Comparison of ENCODE assay signal across 9 mouse cellular contexts in genomic region chr2:5090385-5090784, GRCm38 (mm10). TPM values are rescaled to one million over a fixed set of nuclear protein-coding genes. Genes with fewer than 3 reads are reported as not detected.
DNase-seq lines count a peak whose midpoint lies in the region; ATAC-seq and TF ChIP-seq lines count a peak whose summit lies in the region.
"Not testable (repeated sequence)": the region's sequence is repeated elsewhere in the genome, so short reads cannot be mapped to it uniquely, and the experiment has no call there.
"Had no signal": no experiment of that assay in that cellular context is flagged by ENCODE, and none has a peak within 500 bp of the region (broad histone marks: within the 10 kb centered on the region; RNA-seq: fewer than 3 reads in every experiment).

No protein-coding gene starts in this region.

- not testable (repeated sequence) for H3K27me3 ChIP-seq in kidney, postnatal 0 days (ENCODE audit: insufficient read depth, low read length); liver, embryonic 14.5 days (ENCODE audit: control insufficient read depth, insufficient read depth, low read length); midbrain, postnatal 0 days (ENCODE audit: insufficient read depth, low read length); splenic B cell, adult 2 months (ENCODE audit: control insufficient read depth, insufficient read depth, low read length, poor library complexity, severe bottlenecking)

- not testable (repeated sequence) for H3K36me3 ChIP-seq in kidney, postnatal 0 days (ENCODE audit: insufficient read depth, low read length); liver, embryonic 14.5 days (replicated peaks; ENCODE audit: control insufficient read depth, insufficient read depth, low read depth); midbrain, postnatal 0 days (ENCODE audit: insufficient read depth, low read length); splenic B cell, adult 2 months (ENCODE audit: control insufficient read depth, insufficient read depth, low read length, poor library complexity, severe bottlenecking)

- TF ChIP-seq EP300 in liver, embryonic 14.5 days (IDR thresholded peaks at IDR 0.05; ENCODE audit: low read depth): not testable (repeated sequence)

- not testable (repeated sequence) for H3K4me1 ChIP-seq in kidney, postnatal 0 days (replicated peaks; ENCODE audit: insufficient read depth, low read length); liver, embryonic 14.5 days (replicated peaks; ENCODE audit: control insufficient read depth in 2 of 2, insufficient read depth in 2 of 2, low read length in 1 of 2); midbrain, postnatal 0 days (ENCODE audit: insufficient read depth, low read length)

- H3K27ac ChIP-seq in kidney, postnatal 0 days; liver, embryonic 14.5 days; midbrain, postnatal 0 days (ENCODE audit: low read depth, low read length): not testable (repeated sequence)

- peak; percentile 44 for DNase-seq in adrenal gland, postnatal 14 days
- DNase-seq in heart, postnatal 4 days: peak; percentile 37
- DNase-seq in kidney, postnatal 0 days (ENCODE audit: low spot score): peak; percentile 67
- not testable (repeated sequence) for DNase-seq in liver, embryonic 14.5 days (ENCODE audit: low read depth in 3 of 3, low spot score in 3 of 3)
- peak; percentile 79 for DNase-seq in midbrain, postnatal 0 days (ENCODE audit: low spot score)
- peak; percentile 53 for DNase-seq in splenic B cell, adult 2 months (ENCODE audit: low read depth, low spot score)

- H3K4me3 ChIP-seq in kidney, postnatal 0 days (replicated peaks; ENCODE audit: low read depth, low read length); liver, embryonic 14.5 days (ENCODE audit: insufficient read depth in 1 of 2, low read depth in 2 of 2, low read length in 2 of 2); midbrain, postnatal 0 days (ENCODE audit: low read depth, low read length): not testable (repeated sequence)

- H3K4me2 ChIP-seq in kidney, postnatal 0 days (ENCODE audit: low read length); liver, embryonic 14.5 days (ENCODE audit: low read depth); midbrain, postnatal 0 days (ENCODE audit: low read depth, low read length, poor library complexity, severe bottlenecking): not testable (repeated sequence)

- ATAC-seq in CD4-positive, CD25-positive, alpha-beta regulatory T cell, adult 4 months: peak; percentile 68
- ATAC-seq in erythroid progenitor cell, adult 5-6 weeks (replicated peaks; ENCODE audit: low FRiP score, poor library complexity, severe bottlenecking): peak; percentile 62; the same call in 1 of the 2 replicates
- not testable (repeated sequence) for ATAC-seq in kidney, postnatal 0 days (replicated peaks; ENCODE audit: low FRiP score, low read depth); liver, embryonic 14.5 days (ENCODE audit: insufficient read depth); midbrain, postnatal 0 days (ENCODE audit: low FRiP score)

- H3K9ac ChIP-seq in kidney, postnatal 0 days (ENCODE audit: low read depth, low read length); liver, embryonic 14.5 days (replicated peaks); midbrain, postnatal 0 days (replicated peaks; ENCODE audit: low read length, poor library complexity, severe bottlenecking): not testable (repeated sequence)

- WGBS in kidney, postnatal 0 days: 73% methylated on average over 4 of the region's 4 CpGs
- WGBS in liver, embryonic 14.5 days (ENCODE audit: insufficient replicate concordance): 57% methylated on average over 3 of the region's 4 CpGs
- WGBS in midbrain, postnatal 0 days: 80% methylated on average over 4 of the region's 4 CpGs

- peak; percentile 70 for TF ChIP-seq CTCF in kidney, postnatal 0 days (IDR thresholded peaks at IDR 0.05; ENCODE audit: low read depth)
- TF ChIP-seq CTCF in liver, embryonic 14.5 days (IDR thresholded peaks at IDR 0.05; ENCODE audit: low read depth): peak; percentile 47
- TF ChIP-seq CTCF in midbrain, postnatal 0 days (IDR thresholded peaks at IDR 0.05): peak; percentile 82

- not testable (repeated sequence) for H3K9me3 ChIP-seq in kidney, postnatal 0 days (replicated peaks; ENCODE audit: low read length); liver, embryonic 14.5 days (ENCODE audit: control insufficient read depth, low read length); midbrain, postnatal 0 days (ENCODE audit: low read length)

RNA-seq across cellular contexts. Expression of gene Optn, which starts 26.5 kb away (rescaled TPM):
- polyA plus RNA-seq in CD4-positive, CD25-positive, alpha-beta regulatory T cell, adult 4 months (2017; shearing (Covaris generic)): 1 to 10 TPM; 1.0 to 1.5 TPM
- 77.7 and 81.5 TPM in 2 replicates for total RNA-seq in adrenal gland, postnatal 14 days (2021)
- 112 and 113 TPM in 2 replicates for total RNA-seq in erythroid progenitor cell, adult 5-6 weeks (2015; ENCODE audit: low replicate concordance)
- total RNA-seq in erythroid progenitor cell, adult 5-6 weeks (2017; ENCODE audit: low replicate concordance): 325 and 377 TPM in 2 replicates
- 10 to 100 TPM; 38.5 to 39.8 TPM for total RNA-seq in heart, postnatal 4 days (2021)
- 23.5 and 23.8 TPM in 2 replicates for polyA plus RNA-seq in kidney, postnatal 0 days (2015; fragmentation: Nextera tagmentation; extraction: Ambion mirVana)
- 3.5 and 6.4 TPM in 2 replicates for polyA plus RNA-seq in liver, embryonic 14.5 days (2012; rRNA removed)
- 15.3 and 15.6 TPM in 2 replicates for polyA plus RNA-seq in liver, embryonic 14.5 days (2014; fragmentation: Nextera tagmentation; extraction: Ambion mirVana)
- total RNA-seq in midbrain, postnatal 0 days (2014; rRNA removed): 25.2 and 35.0 TPM in 2 replicates
- 28.5 and 28.7 TPM in 2 replicates for polyA plus RNA-seq in midbrain, postnatal 0 days (2015; fragmentation: Nextera tagmentation; extraction: Ambion mirVana)

RNA-seq across cellular contexts. Expression of gene Ccdc3, which starts 47.2 kb away (rescaled TPM):
- not detected for polyA plus RNA-seq in CD4-positive, CD25-positive, alpha-beta regulatory T cell, adult 4 months (2017; shearing (Covaris generic))
- total RNA-seq in adrenal gland, postnatal 14 days (2021): 20.6 and 23.0 TPM in 2 replicates
- not detected in 2 replicates for total RNA-seq in erythroid progenitor cell, adult 5-6 weeks (2015; ENCODE audit: low replicate concordance)
- not detected in 2 replicates for total RNA-seq in erythroid progenitor cell, adult 5-6 weeks (2017; ENCODE audit: low replicate concordance)
- 1 to 10 TPM; 7.4 TPM for total RNA-seq in heart, postnatal 4 days (2021)
- 12.1 and 12.4 TPM in 2 replicates for polyA plus RNA-seq in kidney, postnatal 0 days (2015; fragmentation: Nextera tagmentation; extraction: Ambion mirVana)
- 2.2 and 2.7 TPM in 2 replicates for polyA plus RNA-seq in liver, embryonic 14.5 days (2012; rRNA removed)
- 2.7 and 3.0 TPM in 2 replicates for polyA plus RNA-seq in liver, embryonic 14.5 days (2014; fragmentation: Nextera tagmentation; extraction: Ambion mirVana)
- total RNA-seq in midbrain, postnatal 0 days (2014; rRNA removed): 11.4 and 11.9 TPM in 2 replicates
- 6.3 and 6.5 TPM in 2 replicates for polyA plus RNA-seq in midbrain, postnatal 0 days (2015; fragmentation: Nextera tagmentation; extraction: Ambion mirVana)
- total RNA-seq: monocyte, adult 5-6 weeks had no signal

Comparison
In these comparisons a context has a peak if more than half of its experiments do, and no peak if none do; other contexts are left out.
1. RNA of gene Ccdc3, which starts 47.2 kb away (total RNA-seq): 20.6 to 23.0 TPM in adrenal gland, postnatal 14 days, 11.4 to 11.9 TPM in midbrain, postnatal 0 days and 7.4 TPM in heart, postnatal 4 days; not detected in erythroid progenitor cell, adult 5-6 weeks; every median in the first group is over 4 times any median in the second.
2. Peak in every context shown above with its lines, with median percentiles within 50 percentile points of each other: CTCF ChIP-seq.